Mouse (Mus musculus) CH12.LX (cell line): ENCODE data around the gene Ercc4. TPM values are rescaled to one million over a fixed set of nuclear protein-coding genes. Genes with fewer than 3 reads are reported as not detected.

Experiments used
- DNase-seq: peaks from one replicate; pipeline ENCODE4 v3.0.0-alpha.2; 2013; ENCODE audit errors: extremely low read depth
- H3K27ac ChIP-seq: 2 replicates; pipeline ENCODE4 v1.5.1; 2012; ENCODE audit warnings: low read depth, mild to moderate bottlenecking, control low read depth, moderate library complexity; ENCODE audit not compliant: insufficient read depth
- H3K27me3 ChIP-seq: replicated peaks from 2 replicates; pipeline ENCODE3; 2012; ENCODE audit warnings: inconsistent platforms
- H3K36me3 ChIP-seq, 2 experiments: replicated peaks in 1 of 2; 2 replicates each; pipeline versions ENCODE3 to v1.6.1; 2012; ENCODE audit warnings: inconsistent platforms in 1 of 2, low read length in 1 of 2, mild to moderate bottlenecking in 1 of 2, mixed read lengths in 1 of 2, moderate library complexity in 1 of 2; ENCODE audit not compliant: control insufficient read depth in 1 of 2, insufficient read depth in 1 of 2
- H3K4me1 ChIP-seq, 2 experiments: 2 replicates each; pipeline ENCODE4 v1.6.1; 2012; ENCODE audit warnings: inconsistent platforms in 1 of 2, moderate library complexity in 1 of 2; ENCODE audit not compliant: insufficient read depth in 2 of 2, control insufficient read depth in 1 of 2
- H3K4me2 ChIP-seq: 2 replicates; pipeline ENCODE4 v1.6.1; 2012; ENCODE audit warnings: low read depth, mild to moderate bottlenecking, control low read depth; ENCODE audit not compliant: poor library complexity, insufficient read depth, severe bottlenecking
- H3K4me3 ChIP-seq, 3 experiments: fragments of 150-350 bp in 1 of 3; sonication (generic) in 1 of 3; replicated peaks in 1 of 3; 2 replicates each; pipeline versions ENCODE3 to v1.5.1; 2011 to 2012; ENCODE audit warnings: low read depth in 2 of 3, low read length in 2 of 3, mild to moderate bottlenecking in 2 of 3, moderate library complexity in 2 of 3, control low read depth in 1 of 3, improper control_type of control experiment in 1 of 3, inconsistent platforms in 1 of 3, mixed read lengths in 1 of 3; ENCODE audit not compliant: poor library complexity in 1 of 3
- H3K79me2 ChIP-seq: replicated peaks from 2 replicates; pipeline ENCODE4 v1.6.1; 2012; ENCODE audit warnings: mild to moderate bottlenecking, moderate library complexity; ENCODE audit not compliant: control insufficient read depth, poor library complexity, insufficient read depth, severe bottlenecking; ENCODE audit errors: extremely low read depth
- H3K9ac ChIP-seq: 2 replicates; pipeline ENCODE4 v1.6.1; 2012; ENCODE audit warnings: low read depth, mild to moderate bottlenecking, control low read depth, moderate library complexity; ENCODE audit not compliant: insufficient read depth
- H3K9me3 ChIP-seq: replicated peaks from 2 replicates; pipeline ENCODE3; 2012; ENCODE audit warnings: low read length, inconsistent platforms, mixed read lengths
- CHD1 ChIP-seq: IDR thresholded peaks from 2 replicates; pipeline ENCODE4 v1.6.1; 2012; ENCODE audit warnings: low read depth, low read length, improper control_type of control experiment, inconsistent platforms
- CTCF ChIP-seq, 2 experiments: IDR thresholded peaks in 1 of 2; conservative IDR thresholded peaks in 1 of 2; 2 replicates each; pipeline ENCODE4 v1.5.1; 2011 to 2012; ENCODE audit warnings: low read depth in 2 of 2, low read length in 2 of 2, improper control_type of control experiment in 1 of 2, inconsistent platforms in 1 of 2, mild to moderate bottlenecking in 1 of 2, moderate library complexity in 1 of 2
- E2F4 ChIP-seq: IDR thresholded peaks from 2 replicates; pipeline ENCODE4 v1.6.1; 2011; ENCODE audit warnings: low read depth, low read length, improper control_type of control experiment; ENCODE audit not compliant: insufficient replicate concordance
- IRF4 ChIP-seq: IDR thresholded peaks from 2 replicates; pipeline ENCODE4 v1.6.1; 2014; ENCODE audit warnings: low read depth, mild to moderate bottlenecking, inconsistent platforms, low read length, improper control_type of control experiment
- JUN ChIP-seq: IDR thresholded peaks from 2 replicates; pipeline ENCODE4 v1.6.1; 2011; ENCODE audit warnings: low read depth, mild to moderate bottlenecking, low read length, improper control_type of control experiment, moderate library complexity; ENCODE audit not compliant: insufficient read depth
- JUND ChIP-seq: conservative IDR thresholded peaks from 2 replicates; pipeline ENCODE4 v1.6.1; 2011; ENCODE audit warnings: low read depth, low read length, improper control_type of control experiment
- MAFK ChIP-seq: IDR thresholded peaks from 2 replicates; pipeline ENCODE4 v1.6.1; 2011; ENCODE audit warnings: low read length, improper control_type of control experiment; ENCODE audit not compliant: insufficient replicate concordance
- MAZ ChIP-seq: IDR thresholded peaks from 2 replicates; pipeline ENCODE4 v1.6.1; 2012; ENCODE audit warnings: low read depth, mild to moderate bottlenecking, inconsistent platforms, low read length, improper control_type of control experiment, moderate library complexity
- MEF2A ChIP-seq: IDR thresholded peaks from 2 replicates; pipeline ENCODE4 v1.6.1; 2014; ENCODE audit warnings: low read depth, mild to moderate bottlenecking, inconsistent platforms, low read length, improper control_type of control experiment, borderline replicate concordance
- NELFE ChIP-seq: IDR thresholded peaks from 2 replicates; pipeline ENCODE4 v1.6.1; 2011; ENCODE audit warnings: low read depth, low read length, improper control_type of control experiment
- POLR2AphosphoS2 ChIP-seq: IDR thresholded peaks from 2 replicates; pipeline ENCODE4 v1.6.1; 2011; ENCODE audit warnings: low read depth, low read length, improper control_type of control experiment
- SMC3 ChIP-seq: IDR thresholded peaks from 2 replicates; pipeline ENCODE4 v1.6.1; 2011; ENCODE audit warnings: low read depth, low read length, improper control_type of control experiment
- UBTF ChIP-seq: IDR thresholded peaks from 2 replicates; pipeline ENCODE4 v1.6.1; 2012; ENCODE audit warnings: low read depth, mild to moderate bottlenecking, inconsistent platforms, low read length, improper control_type of control experiment, moderate library complexity
- USF1 ChIP-seq: IDR thresholded peaks from 2 replicates; pipeline ENCODE4 v1.6.1; 2014; ENCODE audit warnings: low read depth, mild to moderate bottlenecking, inconsistent platforms, low read length, improper control_type of control experiment
- ZC3H11A ChIP-seq: IDR thresholded peaks from 2 replicates; pipeline ENCODE4 v1.6.1; 2012; ENCODE audit warnings: low read depth, mild to moderate bottlenecking, inconsistent platforms, low read length, improper control_type of control experiment
- ZKSCAN1 ChIP-seq: IDR thresholded peaks from 2 replicates; pipeline ENCODE4 v1.6.1; 2012; ENCODE audit warnings: low read depth, inconsistent platforms, low read length, improper control_type of control experiment, borderline replicate concordance
- ZNF384 ChIP-seq: IDR thresholded peaks from 2 replicates; pipeline ENCODE4 v1.6.1; 2012; ENCODE audit warnings: low read depth, low read length, improper control_type of control experiment, inconsistent platforms
- dilution Hi-C: fragments of 300-500 bp; cut with MboI; formaldehyde crosslinking; loops from 2 replicates; pipeline ENCODE4 v1.14.3; 2020; ENCODE audit warnings: low sequenced_read_pairs; ENCODE audit not compliant: extremely low pct_unique_long_range_greater_than_20kb, extremely low pct_ligation_motif_present
- in situ Hi-C: fragments of 300-500 bp; cut with MboI; formaldehyde crosslinking; loops from 3 replicates; pipeline ENCODE4 v1.14.3; 2019; ENCODE audit warnings: low sequenced_read_pairs, low pct_ligation_motif_present, low pct_unique_long_range_greater_than_20kb, mixed read lengths
- polyA plus RNA-seq: library from polyadenylated mRNA; unstranded; fragments of >175 nt; gene quantifications from 2 replicates; pipeline ENCODE4 v1.2.1, GENCODE M21; 2012; ENCODE audit warnings: low read depth; ENCODE audit not compliant: insufficient read length
- total RNA-seq, 2 experiments: library from RNA; depleted of rRNA; stranded (reverse); fragments of 300-350 nt in 1 of 2; fragments of >200 nt in 1 of 2; gene quantifications; 2 replicates each; pipeline ENCODE4 v1.2.3; 2012 to 2014

Gene Ercc4
- total and polyA plus RNA-seq, 3 experiments, result 10.1 to 23.3 (median 16.6) TPM

DNA sequence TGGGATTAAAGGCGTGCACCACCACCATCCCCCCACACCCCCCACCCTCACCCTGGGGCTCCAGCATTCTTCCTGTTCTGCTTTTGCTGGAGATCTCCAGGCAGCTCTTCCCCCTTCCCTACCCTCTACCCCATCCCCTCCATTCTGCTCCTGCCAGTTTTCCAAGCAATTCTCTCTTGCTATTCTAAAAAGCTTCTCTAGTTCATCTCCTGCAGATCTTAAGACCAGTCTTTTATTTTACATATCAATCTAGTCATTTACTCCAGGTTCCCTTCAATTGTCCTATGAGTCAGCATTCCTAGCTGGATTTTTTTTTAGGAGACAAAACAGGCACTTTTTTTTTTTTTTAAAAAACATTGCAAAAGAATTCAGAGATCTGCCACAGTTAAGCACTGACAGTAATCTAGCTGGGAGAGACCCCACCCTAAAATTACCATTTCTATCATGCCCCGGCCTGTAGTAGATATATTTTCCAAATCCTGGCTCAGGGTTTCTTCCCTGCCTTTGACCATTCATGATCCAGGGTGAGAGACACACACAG lies 9.3 kb downstream of the Ercc4 start:
- Histone ChIP-seq H3K9me3 (no peaks in the 10 kb centered on the region), H3K36me3 (peaks cover 62 to 93% of the 10 kb centered on the region in 2 experiments), H3K27me3 (no peaks in the 10 kb centered on the region), H3K27ac (no peak overlapping the region), H3K4me3 (no peak overlapping the region), H3K4me2 (no peak overlapping the region), H3K79me2 (peaks cover 6% of the 10 kb centered on the region; the same call in 1 of the 2 replicates), H3K9ac (no peak overlapping the region), H3K4me1 (peaks cover 0 to 11% of the 10 kb centered on the region in 2 experiments; a peak in 2 of 4 replicates)
- DNase-seq, result no peak
- in situ Hi-C loops, result loop anchor here (10.0 kb wide), 1 partner anchor 286 kb away; no protein-coding TSS in a partner anchor
- no peak for TF ChIP-seq NELFE
- TF ChIP-seq JUN, result no peak
- no peak for TF ChIP-seq SMC3
- TF ChIP-seq E2F4, result no peak
- dilution Hi-C loops, result no loop called here

DNA sequence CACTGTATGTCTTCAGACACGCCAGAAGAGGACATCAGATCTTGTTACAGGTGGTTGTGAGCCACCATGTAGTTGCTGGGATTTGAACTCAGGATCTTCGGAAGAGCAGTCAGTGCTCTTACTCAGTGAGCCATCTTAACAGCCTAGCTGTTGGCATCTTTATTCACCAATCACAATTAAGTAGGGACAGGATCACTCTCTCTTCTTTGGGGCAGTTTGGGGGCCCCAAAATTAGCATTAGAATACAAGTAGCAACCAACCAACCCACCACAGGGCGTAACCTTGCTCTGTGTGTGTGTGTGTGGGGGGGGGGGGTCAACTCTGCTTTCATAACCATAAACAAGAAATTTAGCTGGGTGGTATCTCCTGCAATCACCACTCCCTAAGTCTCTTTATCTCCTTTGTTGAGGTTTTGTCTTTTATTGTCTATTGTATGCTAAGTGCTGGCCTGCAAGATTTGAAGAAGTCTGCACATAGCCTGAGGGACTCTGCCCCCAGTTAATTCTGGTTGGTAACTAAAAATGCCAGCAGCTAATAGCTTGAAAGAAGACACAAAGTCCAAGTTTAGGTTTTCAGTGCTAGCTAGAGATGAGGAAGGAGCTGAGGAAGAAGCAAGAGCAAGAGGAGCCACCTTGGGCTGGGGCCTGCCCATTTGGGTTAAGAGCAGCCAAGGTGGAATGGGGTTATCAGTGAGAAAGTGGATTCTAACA lies 10.3 kb downstream of the Ercc4 start:
- H3K9ac ChIP-seq, result no peak overlapping the region
- H3K4me2 ChIP-seq, result no peak overlapping the region
- in situ Hi-C loops (loop anchor here (10.0 kb wide), 1 partner anchor 285 kb away; no protein-coding TSS in a partner anchor), dilution Hi-C loops (no loop called here)
- no peak overlapping the region for H3K4me3 ChIP-seq
- H3K9me3 ChIP-seq, result no peaks in the 10 kb centered on the region
- peaks cover 62 to 94% of the 10 kb centered on the region in 2 experiments for H3K36me3 ChIP-seq
- no peak for DNase-seq
- peaks cover 0 to 11% of the 10 kb centered on the region in 2 experiments; a peak in 2 of 4 replicates for H3K4me1 ChIP-seq
- TF ChIP-seq IRF4, result no peak
- TF ChIP-seq JUN, result no peak
- no peak for TF ChIP-seq USF1
- TF ChIP-seq POLR2AphosphoS2, result no peak
- no peak for TF ChIP-seq ZKSCAN1
- no peak for TF ChIP-seq MAZ
- TF ChIP-seq MAFK, result no peak
- no peak for TF ChIP-seq CHD1
- no peak for TF ChIP-seq ZNF384
- no peak for TF ChIP-seq JUND
- TF ChIP-seq MEF2A, result no peak
- TF ChIP-seq ZC3H11A, result no peak
- no peak for TF ChIP-seq UBTF
- no peak for TF ChIP-seq CTCF (conservative IDR thresholded peaks at IDR 0.05 in 1 of 2, IDR thresholded peaks at IDR 0.05 in 1 of 2; ENCODE audit: low read depth in 2 of 2, low read length in 2 of 2)
- H3K27me3 ChIP-seq, result no peaks in the 10 kb centered on the region
- H3K27ac ChIP-seq, result no peak overlapping the region
- peaks cover 6% of the 10 kb centered on the region; the same call in 1 of the 2 replicates for H3K79me2 ChIP-seq
